Mouse (Mus musculus): ENCODE data around the gene Pask. TPM values are rescaled to one million over a fixed set of nuclear protein-coding genes. Genes with fewer than 3 reads are reported as not detected.

Pask gene
- polyA plus RNA-seq (2015; fragmentation: Nextera tagmentation; extraction: Ambion mirVana) = 6.5 and 7.0 TPM in 2 replicates

DNA sequence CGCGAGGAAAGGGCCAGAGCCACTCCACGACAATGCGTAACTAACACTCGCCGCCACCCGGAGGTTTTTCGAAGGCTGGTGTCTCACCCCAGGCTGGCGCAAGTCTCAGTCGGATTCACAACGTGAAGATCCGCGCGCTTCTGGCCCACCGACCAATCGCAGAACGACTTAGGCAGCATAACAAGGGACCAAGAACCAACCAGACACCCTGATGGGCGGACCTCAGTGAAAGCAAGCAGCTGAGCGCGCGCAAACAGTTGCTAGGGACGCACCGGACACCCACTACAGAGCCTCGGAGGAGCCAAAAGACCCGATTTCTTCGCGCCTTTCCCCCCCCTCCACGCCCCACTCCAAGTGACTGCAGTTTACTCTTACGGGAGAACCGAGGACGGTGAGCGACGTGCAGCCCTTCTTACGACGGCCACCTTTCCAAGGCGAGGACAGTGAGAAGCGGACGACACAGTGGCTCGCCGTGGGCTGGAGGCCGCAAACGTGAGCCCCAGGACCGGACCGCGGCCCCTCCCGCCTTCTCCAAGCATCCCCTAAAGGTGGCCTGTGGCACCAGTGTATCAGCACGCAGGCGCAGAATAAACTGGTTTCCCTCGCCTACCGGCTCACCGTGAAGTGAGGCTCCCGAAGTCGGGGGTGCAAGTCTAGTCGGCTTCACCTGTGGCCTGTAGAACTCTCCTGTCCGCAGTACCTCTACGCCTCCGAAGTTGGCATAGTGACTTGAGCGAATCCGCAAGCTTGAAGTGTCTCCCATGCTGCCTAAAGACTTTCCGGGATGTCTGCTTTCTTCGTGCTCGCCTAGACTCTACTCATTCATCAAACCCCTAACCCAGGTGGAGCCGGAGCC, at the start of gene Pask, which contains the start of gene Ppp1r7:
Gene Pask, minus strand, starts transcription at position 835 of the 856 bp plus-strand sequence.
Gene Ppp1r7, plus strand, starts transcription at position 207 of the 856 bp plus-strand sequence.
- Histone ChIP-seq H3K27me3 (no peaks in the 10 kb centered on the region), H3K27ac (peak within 1 kb of the TSS; percentile 81), H3K9ac (peak within 1 kb of the TSS; percentile 85), H3K4me2 (peak within 1 kb of the TSS; percentile 90), H3K4me3 (peak within 1 kb of the TSS; percentile 87), H3K9me3 (no peaks in the 10 kb centered on the region), H3K36me3 (peaks cover 18% of the 10 kb centered on the region), H3K4me1 (replicated peaks) (peaks cover 25% of the 10 kb centered on the region)
- ATAC-seq (ENCODE audit: low FRiP score) = peak; percentile 96
- WGBS = under 1% methylated on average over 63 of the region's 63 CpGs

DNA sequence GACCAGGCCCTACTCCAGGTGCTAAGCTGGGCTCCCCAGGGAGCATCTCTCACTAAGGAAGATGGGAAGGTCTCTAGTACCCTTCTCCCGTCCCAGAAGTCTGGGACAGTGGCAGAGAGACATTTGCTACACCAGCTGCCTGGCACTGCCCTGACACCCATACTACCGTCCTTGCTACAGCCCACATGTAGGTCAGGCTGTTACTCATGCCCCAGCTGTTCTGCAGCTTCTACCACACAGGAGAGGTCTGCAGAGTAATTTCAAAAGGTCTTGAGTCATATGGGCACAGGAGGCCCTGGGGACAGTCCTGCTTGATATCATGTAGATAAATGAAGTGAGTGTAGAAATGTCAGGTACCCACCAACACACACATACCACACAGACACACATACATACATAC, 45.6 kb upstream of the Pask start:
- H3K27ac ChIP-seq = no peak overlapping the region
- no peak overlapping the region for H3K4me2 ChIP-seq
- no peak for ATAC-seq (ENCODE audit: low FRiP score)
- H3K4me3 ChIP-seq = no peak overlapping the region
- WGBS = 79% methylated on average over 2 of the region's 2 CpGs
- no peak overlapping the region for H3K9ac ChIP-seq
- no peaks in the 10 kb centered on the region for H3K36me3 ChIP-seq
- H3K27me3 ChIP-seq = no peaks in the 10 kb centered on the region
- H3K4me1 ChIP-seq (replicated peaks) = no peaks in the 10 kb centered on the region
- no peaks in the 10 kb centered on the region for H3K9me3 ChIP-seq

DNA sequence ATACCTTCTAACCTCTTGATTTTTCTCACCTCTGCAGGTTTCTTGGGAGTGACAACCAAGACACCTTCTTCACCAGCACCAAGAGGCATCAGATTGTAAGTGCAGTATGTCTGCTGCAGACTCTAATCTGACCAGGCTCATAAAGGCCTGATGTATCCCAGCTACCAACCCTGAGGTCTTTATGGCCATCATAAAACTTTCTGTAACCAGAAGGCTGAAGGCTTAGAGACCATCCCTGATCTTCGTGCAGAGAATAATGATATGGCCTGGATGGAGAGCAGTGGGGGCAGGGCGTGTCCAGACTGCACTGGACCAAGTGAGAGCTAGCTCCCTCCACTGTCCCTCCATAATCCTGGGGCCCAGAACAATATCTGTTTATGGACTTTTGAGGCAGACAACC, 43.9 kb upstream of the Pask start:
- WGBS = 78% methylated on average over 2 of the region's 2 CpGs
- no peak for ATAC-seq (ENCODE audit: low FRiP score)
- no peak overlapping the region for H3K4me3 ChIP-seq
- no peak overlapping the region for H3K27ac ChIP-seq
- no peaks in the 10 kb centered on the region for H3K27me3 ChIP-seq
- H3K4me2 ChIP-seq = no peak overlapping the region
- H3K9ac ChIP-seq = no peak overlapping the region
- H3K36me3 ChIP-seq = no peaks in the 10 kb centered on the region
- H3K4me1 ChIP-seq (replicated peaks) = no peaks in the 10 kb centered on the region
- no peaks in the 10 kb centered on the region for H3K9me3 ChIP-seq

DNA sequence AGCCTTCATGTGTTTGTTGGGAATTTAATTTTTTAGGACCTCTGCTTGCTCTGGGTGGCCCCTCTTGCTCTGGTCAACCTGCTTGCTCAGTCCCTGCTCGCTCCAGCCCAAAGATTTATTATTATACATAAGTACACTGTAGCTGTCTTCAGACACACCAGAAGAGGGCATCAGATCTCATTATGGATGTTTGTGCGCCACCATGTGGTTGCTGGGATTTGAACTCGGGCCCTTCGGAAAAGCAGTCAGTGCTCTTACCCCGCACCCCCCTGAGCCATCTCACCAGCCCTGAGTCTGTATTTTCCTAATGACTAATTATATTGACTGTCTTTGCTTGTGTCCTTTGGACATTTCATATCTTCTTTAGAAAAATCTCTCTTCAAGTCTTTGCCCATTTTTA, 35.8 kb upstream of the Pask start:
- no peaks in the 10 kb centered on the region for H3K36me3 ChIP-seq
- no peak overlapping the region for H3K9ac ChIP-seq
- 77% methylated on average over 5 of the region's 5 CpGs for WGBS
- no peak overlapping the region for H3K4me2 ChIP-seq
- no peak for ATAC-seq (ENCODE audit: low FRiP score)
- no peak overlapping the region for H3K27ac ChIP-seq
- no peaks in the 10 kb centered on the region for H3K4me1 ChIP-seq (replicated peaks)
- no peak overlapping the region for H3K4me3 ChIP-seq
- no peaks in the 10 kb centered on the region for H3K27me3 ChIP-seq
- no peaks in the 10 kb centered on the region for H3K9me3 ChIP-seq

DNA sequence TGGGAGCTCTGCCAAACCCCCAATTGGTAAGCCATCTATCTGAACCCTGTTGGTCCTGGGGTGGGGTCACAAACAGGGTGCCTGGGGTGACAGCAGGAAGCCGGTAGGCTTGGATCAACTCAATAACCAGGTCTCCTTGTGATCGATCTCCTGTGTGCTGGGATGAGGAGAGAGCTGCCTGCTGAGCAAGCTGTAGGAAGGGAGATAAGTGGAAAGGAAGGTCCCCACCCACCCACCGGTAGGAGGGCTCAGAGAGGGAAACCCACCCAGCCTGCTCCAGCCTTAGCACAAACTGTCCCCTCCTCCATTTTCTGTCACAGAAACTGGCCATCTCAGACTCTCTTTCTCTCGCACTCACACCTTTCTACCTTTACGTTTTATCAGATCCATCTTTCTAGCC, 34.0 kb upstream of the Pask start:
- WGBS = 74% methylated on average over 5 of the region's 5 CpGs

DNA sequence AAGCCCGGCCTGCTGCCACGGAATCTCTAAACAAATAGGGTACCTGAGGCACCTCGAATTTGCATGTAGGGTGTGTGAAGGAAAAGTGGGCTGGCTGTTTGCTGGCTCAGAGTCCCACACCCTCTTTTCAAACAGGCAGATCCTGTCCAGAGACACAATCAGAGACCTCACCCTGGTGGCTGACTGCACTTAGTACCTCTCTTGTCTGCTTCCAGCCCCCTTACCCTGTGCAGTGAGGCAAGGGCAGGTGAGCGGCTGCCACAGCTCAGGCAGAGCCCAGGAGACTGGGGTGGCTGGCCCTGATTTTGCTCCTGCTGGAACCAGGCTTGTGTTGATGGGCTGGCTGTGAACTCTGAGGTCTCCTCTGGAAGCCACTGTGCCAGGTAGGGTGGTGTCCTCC, 30.4 kb upstream of the Pask start, which contains the start of gene Ano7:
Gene Ano7, plus strand, starts transcription at position 266 of the 400 bp plus-strand sequence.
- no peaks in the 10 kb centered on the region for H3K9me3 ChIP-seq
- H3K36me3 ChIP-seq = peaks cover 8% of the 10 kb centered on the region
- H3K4me1 ChIP-seq (replicated peaks) = no peaks in the 10 kb centered on the region
- no peak for ATAC-seq (ENCODE audit: low FRiP score)
- H3K9ac ChIP-seq = no peak within 1 kb of the TSS
- H3K4me2 ChIP-seq = no peak within 1 kb of the TSS
- WGBS = 84% methylated on average over 4 of the region's 4 CpGs
- no peaks in the 10 kb centered on the region for H3K27me3 ChIP-seq
- H3K27ac ChIP-seq = no peak within 1 kb of the TSS
- no peak within 1 kb of the TSS for H3K4me3 ChIP-seq

More for the DNA sequence above, 34.0 kb upstream of the Pask start:
- Histone ChIP-seq H3K27me3 (no peaks in the 10 kb centered on the region), H3K4me2 (no peak overlapping the region), H3K4me1 (replicated peaks) (no peaks in the 10 kb centered on the region), H3K4me3 (no peak overlapping the region), H3K36me3 (no peaks in the 10 kb centered on the region), H3K9ac (no peak overlapping the region), H3K27ac (no peak overlapping the region), H3K9me3 (no peaks in the 10 kb centered on the region)
- no peak for ATAC-seq (ENCODE audit: low FRiP score)

DNA sequence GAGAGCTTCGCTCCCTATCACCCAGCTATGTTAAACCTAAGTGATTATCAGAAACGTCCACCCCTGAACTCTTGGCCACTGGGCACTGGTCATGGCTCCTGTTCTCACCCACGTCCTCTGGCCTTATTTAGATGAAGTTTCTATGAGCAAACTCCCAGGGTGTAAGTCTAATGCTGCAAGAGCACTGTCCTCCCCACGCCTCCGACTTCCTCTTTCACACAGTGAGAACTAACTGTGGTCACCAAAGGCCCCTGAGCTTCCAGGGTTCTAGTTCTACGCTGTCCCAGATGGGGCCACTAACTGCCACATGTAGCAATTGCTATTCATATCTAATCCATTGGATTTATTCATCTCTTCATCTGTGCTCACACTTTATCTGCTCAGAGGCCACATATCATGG, 22.4 kb upstream of the Pask start:
- 96% methylated on average over 6 of the region's 6 CpGs for WGBS

DNA sequence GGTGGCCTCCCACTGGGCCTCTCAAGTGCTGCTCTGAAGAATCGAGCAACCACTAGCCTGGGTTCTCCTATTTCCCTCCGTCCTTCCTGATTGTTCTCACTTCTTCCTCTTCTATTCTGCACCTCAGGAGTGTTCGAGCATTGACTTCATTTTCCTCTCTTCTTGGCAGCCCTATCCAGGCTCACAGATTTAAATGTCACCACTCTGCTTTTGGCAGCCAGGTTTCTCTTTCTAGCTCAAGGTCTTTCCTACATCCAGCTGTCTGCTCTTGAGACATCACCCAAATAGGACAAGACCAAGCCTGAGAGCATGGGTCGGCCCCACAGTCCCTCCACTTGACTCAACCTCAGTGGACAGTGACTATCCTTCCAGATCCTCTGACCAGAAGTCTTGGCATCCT, 19.4 kb upstream of the Pask start:
- no peaks in the 10 kb centered on the region for H3K9me3 ChIP-seq
- ATAC-seq (ENCODE audit: low FRiP score) = no peak
- H3K4me2 ChIP-seq = no peak overlapping the region
- no peaks in the 10 kb centered on the region for H3K4me1 ChIP-seq (replicated peaks)
- no peak overlapping the region for H3K4me3 ChIP-seq
- WGBS = 85% methylated on average over 4 of the region's 4 CpGs
- H3K36me3 ChIP-seq = peaks cover 90% of the 10 kb centered on the region
- H3K9ac ChIP-seq = no peak overlapping the region
- H3K27me3 ChIP-seq = no peaks in the 10 kb centered on the region
- H3K27ac ChIP-seq = no peak overlapping the region

More for the DNA sequence above, 22.4 kb upstream of the Pask start:
- Histone ChIP-seq H3K4me3 (no peak overlapping the region), H3K4me1 (replicated peaks) (no peaks in the 10 kb centered on the region), H3K36me3 (peaks cover 74% of the 10 kb centered on the region), H3K4me2 (no peak overlapping the region), H3K27me3 (no peaks in the 10 kb centered on the region), H3K27ac (no peak overlapping the region), H3K9me3 (no peaks in the 10 kb centered on the region), H3K9ac (no peak overlapping the region)
- no peak for ATAC-seq (ENCODE audit: low FRiP score)

DNA sequence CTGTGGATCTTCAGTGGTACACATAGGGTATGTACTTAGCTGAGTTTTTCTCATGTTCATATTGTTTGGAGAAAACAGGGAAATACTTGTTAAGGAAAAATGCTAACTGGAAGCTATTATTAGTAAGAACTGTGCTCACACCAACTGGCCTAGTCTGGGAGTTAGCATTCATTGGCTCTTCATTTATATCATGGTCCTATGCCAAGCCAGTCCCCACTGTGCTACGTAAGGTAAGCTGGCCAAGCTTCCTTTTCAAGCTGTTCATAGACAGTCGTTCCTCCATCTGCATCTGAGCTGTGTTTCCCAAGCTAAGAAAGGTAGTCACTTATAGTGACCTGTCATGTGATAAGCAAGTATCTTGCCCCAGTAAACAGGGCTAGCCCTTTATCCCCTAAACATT, 9.4 kb upstream of the Pask start:
- 89% methylated on average over 2 of the region's 2 CpGs for WGBS
- H3K27ac ChIP-seq = no peak overlapping the region
- no peak for ATAC-seq (ENCODE audit: low FRiP score)
- H3K36me3 ChIP-seq = peaks cover 96% of the 10 kb centered on the region
- H3K9me3 ChIP-seq = no peaks in the 10 kb centered on the region
- H3K9ac ChIP-seq = no peak overlapping the region
- H3K4me3 ChIP-seq = no peak overlapping the region
- H3K4me1 ChIP-seq (replicated peaks) = no peaks in the 10 kb centered on the region
- H3K27me3 ChIP-seq = no peaks in the 10 kb centered on the region
- H3K4me2 ChIP-seq = no peak overlapping the region

DNA sequence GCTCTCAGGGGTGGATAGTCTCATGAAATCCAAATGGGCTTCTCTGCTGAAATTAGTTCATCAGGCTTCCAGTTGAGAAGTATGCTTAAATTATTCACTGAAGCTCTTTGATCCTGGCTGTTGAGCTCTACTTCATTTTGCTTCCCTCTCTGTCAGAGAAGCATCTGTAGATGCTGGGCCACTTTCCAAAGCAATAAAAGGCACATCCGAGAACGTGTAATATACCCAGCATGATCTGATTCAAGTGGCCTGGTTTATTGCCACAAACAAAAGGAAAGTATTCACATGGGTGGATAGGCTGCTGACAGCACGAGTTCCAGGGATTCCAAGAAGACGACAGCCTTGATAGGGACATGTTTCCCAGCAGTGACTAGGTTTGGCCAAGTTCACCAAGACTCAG, 6.4 kb upstream of the Pask start:
- WGBS = 72% methylated on average over 4 of the region's 4 CpGs

DNA sequence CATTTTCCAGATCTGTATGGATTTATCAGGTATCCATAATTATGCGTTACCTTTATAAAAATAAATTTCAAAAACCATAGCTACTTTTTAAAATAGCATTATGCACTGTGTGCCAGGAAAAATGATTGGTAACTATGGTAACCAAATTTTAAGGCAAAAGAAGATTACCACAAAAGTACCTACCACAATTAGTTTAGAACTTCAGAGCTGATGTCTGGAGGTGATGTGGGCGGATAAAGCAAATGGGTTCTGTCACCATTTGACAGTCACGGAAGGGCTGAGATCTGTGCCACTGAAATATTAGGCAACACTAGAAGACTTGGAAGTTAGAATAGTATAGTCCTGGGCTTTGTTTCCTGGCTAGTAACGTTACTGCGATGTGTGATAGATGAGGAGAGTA, 3.9 kb upstream of the Pask start:
- no peak for ATAC-seq (ENCODE audit: low FRiP score)
- peaks cover 58% of the 10 kb centered on the region for H3K36me3 ChIP-seq
- H3K27me3 ChIP-seq = no peaks in the 10 kb centered on the region
- H3K4me3 ChIP-seq = no peak overlapping the region
- peaks cover 15% of the 10 kb centered on the region for H3K4me1 ChIP-seq (replicated peaks)
- H3K9me3 ChIP-seq = no peaks in the 10 kb centered on the region
- 96% methylated on average over 5 of the region's 5 CpGs for WGBS
- no peak overlapping the region for H3K4me2 ChIP-seq
- no peak overlapping the region for H3K9ac ChIP-seq
- H3K27ac ChIP-seq = no peak overlapping the region

More for the DNA sequence above, 6.4 kb upstream of the Pask start:
- H3K36me3 ChIP-seq = peaks cover 84% of the 10 kb centered on the region
- H3K4me1 ChIP-seq (replicated peaks) = peaks cover 4% of the 10 kb centered on the region; the same call in 1 of the 2 replicates
- no peak overlapping the region for H3K4me2 ChIP-seq
- H3K4me3 ChIP-seq = no peak overlapping the region
- H3K9ac ChIP-seq = no peak overlapping the region
- no peaks in the 10 kb centered on the region for H3K9me3 ChIP-seq
- H3K27ac ChIP-seq = no peak overlapping the region
- H3K27me3 ChIP-seq = no peaks in the 10 kb centered on the region
- no peak for ATAC-seq (ENCODE audit: low FRiP score)

DNA sequence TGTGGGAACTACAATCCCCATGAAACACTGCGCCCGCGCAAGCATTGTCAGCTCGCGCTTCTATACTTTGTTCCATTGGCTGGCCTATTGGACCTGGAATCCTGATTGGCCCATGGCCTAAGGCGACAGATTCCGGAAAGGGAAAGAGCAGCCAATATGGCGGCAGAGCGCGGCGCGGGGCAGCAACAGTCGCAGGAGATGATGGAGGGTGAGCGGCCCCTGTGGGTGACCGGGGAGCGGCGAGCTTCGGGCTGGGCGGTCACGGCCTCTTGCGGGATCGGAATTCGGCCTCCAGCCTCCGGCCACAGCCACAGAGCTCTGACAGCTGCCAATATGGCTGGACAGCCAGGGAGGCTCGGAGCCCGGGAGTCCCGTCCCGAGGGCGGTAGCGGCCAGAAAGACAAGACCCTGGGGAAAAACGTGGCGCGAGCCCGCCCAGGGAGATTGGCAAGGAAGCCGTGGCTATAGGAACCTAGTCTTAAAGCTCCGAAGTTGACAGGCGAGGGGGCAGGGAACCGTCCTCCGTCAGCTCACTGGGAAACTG, 294 bp upstream of the Pask start:
- Histone ChIP-seq H3K9me3 (no peaks in the 10 kb centered on the region), H3K9ac (peak overlapping the region; percentile 85), H3K27ac (peak overlapping the region; percentile 81), H3K36me3 (peaks cover 25% of the 10 kb centered on the region), H3K4me2 (peak overlapping the region; percentile 90), H3K27me3 (no peaks in the 10 kb centered on the region), H3K4me1 (replicated peaks) (peaks cover 25% of the 10 kb centered on the region), H3K4me3 (peak overlapping the region; percentile 87)
- WGBS = under 1% methylated on average over 39 of the region's 39 CpGs
- peak; percentile 97 for ATAC-seq (ENCODE audit: low FRiP score)
